Mouse (Mus musculus) olfactory bulb, adult 2 months (tissue): ENCODE measurements around the gene Fbxo27.

ENCODE experiments used
- CTCF ChIP-seq: fragments of 200-500 bp; IDR thresholded peaks from 2 replicates; pipeline ENCODE4 v1.5.1; 2012; ENCODE audit warnings: low read depth, mild to moderate bottlenecking, low read length, moderate library complexity; ENCODE audit not compliant: insufficient read depth
- POLR2A ChIP-seq: fragments of 200-500 bp; IDR thresholded peaks from 2 replicates; pipeline ENCODE4 v1.6.1; 2012; ENCODE audit warnings: mild to moderate bottlenecking, low read depth, low read length, moderate library complexity; ENCODE audit not compliant: insufficient read depth

- TF ChIP-seq CTCF (no peak), POLR2A (no peak)
Measured at GRCm38 (mm10) chr7:28665620-28666579, 26.7 kb upstream of the Fbxo27 start.
